Mouse (Mus musculus) CH12.LX (cell line): ENCODE measurements at regions not wholly inside any gene's neighbourhood (a gene's known extent, or its start where the extent isn't known, plus 50 kb on each side); places are given as distances from the start of the nearest gene placed in this dataset.

Source experiments
- CTCF ChIP-seq, 2 experiments: IDR thresholded peaks in 1 of 2; conservative IDR thresholded peaks in 1 of 2; 2 replicates each; pipeline ENCODE4 v1.5.1; 2011 to 2012; ENCODE audit warnings: low read depth in 2 of 2, low read length in 2 of 2, improper control_type of control experiment in 1 of 2, inconsistent platforms in 1 of 2, mild to moderate bottlenecking in 1 of 2, moderate library complexity in 1 of 2
- E2F4 ChIP-seq: IDR thresholded peaks from 2 replicates; pipeline ENCODE4 v1.6.1; 2011; ENCODE audit warnings: low read depth, low read length, improper control_type of control experiment; ENCODE audit not compliant: insufficient replicate concordance
- EP300 ChIP-seq: IDR thresholded peaks from 2 replicates; pipeline ENCODE4 v1.6.1; 2011; ENCODE audit warnings: low read length, improper control_type of control experiment
- IRF4 ChIP-seq: IDR thresholded peaks from 2 replicates; pipeline ENCODE4 v1.6.1; 2014; ENCODE audit warnings: low read depth, mild to moderate bottlenecking, inconsistent platforms, low read length, improper control_type of control experiment
- MAX ChIP-seq: IDR thresholded peaks from 2 replicates; pipeline ENCODE4 v1.6.1; 2011; ENCODE audit warnings: low read length, improper control_type of control experiment
- MEF2A ChIP-seq: IDR thresholded peaks from 2 replicates; pipeline ENCODE4 v1.6.1; 2014; ENCODE audit warnings: low read depth, mild to moderate bottlenecking, inconsistent platforms, low read length, improper control_type of control experiment, borderline replicate concordance
- MYC ChIP-seq: IDR thresholded peaks from 2 replicates; pipeline ENCODE4 v1.6.1; 2011; ENCODE audit warnings: low read depth, mild to moderate bottlenecking, improper control_type of control experiment, low read length
- NRF1 ChIP-seq: IDR thresholded peaks from 2 replicates; pipeline ENCODE4 v1.6.1; 2014; ENCODE audit warnings: low read depth, mild to moderate bottlenecking, inconsistent platforms, low read length, improper control_type of control experiment, moderate library complexity
- POLR2A ChIP-seq: IDR thresholded peaks from 2 replicates; pipeline ENCODE4 v1.6.1; 2011; ENCODE audit warnings: low read depth, mild to moderate bottlenecking, improper control_type of control experiment, low read length
- TCF12 ChIP-seq: IDR thresholded peaks from 2 replicates; pipeline ENCODE4 v1.6.1; 2014; ENCODE audit warnings: low read depth, mild to moderate bottlenecking, inconsistent platforms, low read length, improper control_type of control experiment
- UBTF ChIP-seq: IDR thresholded peaks from 2 replicates; pipeline ENCODE4 v1.6.1; 2012; ENCODE audit warnings: low read depth, mild to moderate bottlenecking, inconsistent platforms, low read length, improper control_type of control experiment, moderate library complexity

- TF ChIP-seq MEF2A, result no peak
- no peak for TF ChIP-seq MAX
- TF ChIP-seq IRF4, result no peak
- no peak for TF ChIP-seq E2F4
- no peak for TF ChIP-seq NRF1
- no peak for TF ChIP-seq CTCF (conservative IDR thresholded peaks at IDR 0.05 in 1 of 2, IDR thresholded peaks at IDR 0.05 in 1 of 2; ENCODE audit: low read depth in 2 of 2, low read length in 2 of 2)
- no peak for TF ChIP-seq POLR2A
- TF ChIP-seq UBTF, result no peak
- TF ChIP-seq TCF12, result no peak
- no peak for TF ChIP-seq EP300
- no peak for TF ChIP-seq MYC
Observed at GRCm38 (mm10) chr11:109061971-109062370, 82.2 kb downstream of the E030025P04Rik start.
